Mouse (Mus musculus) kidney, postnatal 25 days (tissue): Measurements from ENCODE around the gene Itpr2.

Experiments
- DNase-seq, 2 experiments: peaks; one replicate each; pipeline ENCODE4 v3.0.0; 2021; ENCODE audit warnings: mixed read lengths in 2 of 2

The Itpr2 gene

GRCm38 (mm10) chr6:146501866-146502804 is at the start of gene Itpr2:
TSS of gene Itpr2 (minus strand) at chr6:146502223.
- peak; percentile 93 to 96 for DNase-seq

- no peak for DNase-seq
These were observed 49.3 kb upstream of the Itpr2 start for GRCm38 (mm10) chr6:146551326-146551725.

GRCm38 (mm10) chr6:146550421-146550820 is 48.4 kb upstream of the Itpr2 start:
- DNase-seq: no peak

DNA sequence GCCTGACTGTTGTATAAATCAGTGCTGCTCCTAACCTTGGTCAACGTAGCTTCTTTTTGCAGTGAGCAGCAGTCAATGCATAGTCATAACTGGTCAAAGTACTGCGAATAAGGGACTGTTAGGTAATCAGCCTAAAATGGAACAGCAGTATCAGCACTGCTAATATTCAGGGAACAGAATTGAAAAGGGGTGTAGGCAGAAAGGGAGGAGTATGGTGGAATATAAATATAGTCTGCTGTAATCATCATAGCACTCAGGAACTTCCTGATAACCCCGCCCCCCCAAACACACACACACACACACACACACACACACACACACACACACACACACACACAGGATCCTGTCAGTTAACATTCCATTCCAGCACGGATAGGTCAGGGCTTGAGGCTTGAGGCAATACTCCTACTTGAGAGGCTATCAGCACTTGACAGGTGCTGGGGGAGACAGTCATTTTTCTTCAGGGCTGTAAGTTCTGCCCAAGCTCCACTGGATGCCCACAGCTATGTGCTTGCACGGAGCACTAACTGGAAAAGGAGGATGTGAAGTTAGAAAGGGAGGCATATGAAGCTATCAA is 43.4 kb upstream of the Itpr2 start:
- DNase-seq: no peak

DNA sequence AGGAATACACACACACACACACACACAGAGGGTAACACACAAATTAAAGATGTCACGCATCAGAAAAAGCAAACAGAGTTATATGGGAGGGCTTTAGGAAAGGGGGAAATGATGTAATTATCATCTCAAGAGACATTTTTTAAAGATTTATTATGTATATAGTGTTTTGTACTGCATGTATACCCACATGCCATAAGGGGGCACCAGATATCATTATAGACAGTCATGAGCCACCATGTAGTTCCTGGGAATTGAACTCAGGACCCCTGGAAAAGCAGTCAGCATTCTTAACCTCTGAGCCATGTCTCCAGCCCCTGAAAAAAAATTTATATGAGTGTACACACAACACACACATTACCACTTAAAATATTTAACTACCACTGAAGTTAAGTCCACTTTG is 42.6 kb upstream of the Itpr2 start:
- no peak for DNase-seq

- no peak for DNase-seq
These were observed 38.4 kb upstream of the Itpr2 start for GRCm38 (mm10) chr6:146540386-146540785.

GRCm38 (mm10) chr6:146538661-146539060 is 36.6 kb upstream of the Itpr2 start:
- DNase-seq: no peak

GRCm38 (mm10) chr6:146538071-146538470 is 36.0 kb upstream of the Itpr2 start:
- no peak for DNase-seq

DNA sequence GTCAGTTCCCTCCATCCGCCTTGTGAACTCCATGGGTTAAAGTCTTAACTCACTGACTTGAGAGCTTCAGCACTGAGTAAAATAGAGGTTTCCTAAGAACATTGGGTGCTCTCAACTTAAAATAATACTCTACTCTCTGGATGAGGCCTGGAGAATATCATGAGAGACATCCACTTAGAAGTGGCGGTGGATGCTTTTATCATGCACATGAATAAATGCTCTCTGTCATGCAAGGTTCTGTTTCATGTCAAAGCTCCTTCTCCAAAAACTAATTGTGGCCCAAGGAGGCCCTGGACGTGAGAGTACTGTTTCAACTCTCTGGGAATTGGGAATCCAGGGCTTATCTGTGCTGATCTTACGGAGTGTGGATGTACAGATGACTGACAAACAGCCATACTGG is 35.1 kb upstream of the Itpr2 start:
- DNase-seq: no peak

GRCm38 (mm10) chr6:146535501-146535900 is 33.5 kb upstream of the Itpr2 start:
- DNase-seq: no peak

- no peak for DNase-seq
These were observed 31.1 kb upstream of the Itpr2 start for GRCm38 (mm10) chr6:146533146-146533545.

- peak; percentile 36 to 70 for DNase-seq
These were observed 28.7 kb upstream of the Itpr2 start for GRCm38 (mm10) chr6:146530769-146531168.

- no peak for DNase-seq
These were observed 28.3 kb upstream of the Itpr2 start for GRCm38 (mm10) chr6:146530363-146530762.

DNA sequence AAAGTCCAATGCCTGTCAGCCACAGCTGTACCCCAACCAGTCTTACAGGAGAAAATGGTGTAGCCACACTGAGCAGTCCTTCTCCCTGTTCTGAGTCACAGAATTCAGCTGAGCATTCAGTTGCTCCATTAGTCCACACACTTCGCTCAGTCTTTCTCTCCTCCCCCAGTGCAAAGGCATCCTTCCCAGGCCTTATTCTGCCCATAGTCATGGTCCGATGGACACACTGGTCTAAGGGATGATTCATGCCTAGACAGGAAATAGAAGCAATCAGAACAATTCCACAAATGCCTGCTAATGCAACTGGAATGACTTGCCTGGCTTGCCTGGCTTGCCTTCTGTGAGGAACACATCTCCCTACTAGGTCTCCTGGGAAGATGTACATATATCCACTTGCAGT is 25.5 kb upstream of the Itpr2 start:
- DNase-seq: no peak

- DNase-seq: no peak
These were observed 23.5 kb upstream of the Itpr2 start for GRCm38 (mm10) chr6:146525500-146525899.

DNA sequence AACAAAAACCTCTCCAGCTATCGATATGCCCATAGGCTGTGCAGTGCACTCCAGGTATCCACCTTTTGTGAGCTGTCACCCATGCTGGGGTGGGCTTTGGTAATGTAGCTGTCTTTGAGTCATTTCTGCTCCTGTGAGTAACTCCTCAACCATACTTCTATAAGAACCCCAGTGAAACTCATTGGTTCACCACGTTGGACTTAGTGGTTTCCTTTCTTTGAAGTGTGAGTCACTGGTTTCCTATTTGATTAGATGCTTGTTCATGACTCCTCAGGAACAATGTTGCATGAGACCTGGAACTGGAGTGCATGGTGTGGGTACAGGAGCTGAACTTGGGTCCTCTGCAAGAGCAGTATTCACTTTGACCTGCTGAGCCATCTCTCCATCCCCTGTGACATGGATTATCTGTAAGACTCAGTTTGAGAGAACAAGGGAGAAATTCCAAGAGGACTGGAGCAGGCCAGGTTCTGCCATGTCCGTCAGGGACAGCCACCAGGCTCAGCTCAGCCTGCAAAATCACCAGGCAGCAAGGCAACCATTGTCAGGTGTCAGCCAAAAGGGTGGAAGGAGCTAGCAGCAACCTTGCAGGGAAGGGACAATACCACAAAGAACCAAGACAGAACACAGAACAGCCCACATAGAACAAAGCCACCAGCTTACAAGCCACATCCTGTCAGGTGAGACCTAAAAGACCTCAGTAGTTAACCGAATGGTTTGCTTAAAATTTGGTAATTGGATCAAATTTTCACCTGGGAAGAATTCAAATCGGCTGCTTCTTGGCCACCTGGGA is 19.6 kb upstream of the Itpr2 start:
- no peak for DNase-seq

DNA sequence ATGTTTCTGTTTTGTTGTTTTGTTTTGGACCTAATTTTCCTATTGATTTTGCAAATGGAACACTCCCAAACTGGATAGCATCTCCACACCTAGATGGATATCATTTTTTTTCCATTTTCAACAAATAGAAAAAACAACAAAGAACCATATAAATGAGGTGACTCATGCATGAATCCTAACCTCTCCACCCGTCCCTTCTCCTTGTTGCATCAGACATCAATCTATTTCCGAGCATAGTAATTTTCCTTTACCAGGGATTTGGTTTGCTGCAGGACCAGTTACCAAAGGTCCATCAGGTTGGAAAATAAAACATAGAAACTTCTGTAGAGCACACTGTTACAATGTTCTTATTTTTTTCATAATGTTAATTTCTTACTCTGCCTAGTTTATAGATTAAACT is 17.0 kb upstream of the Itpr2 start:
- no peak for DNase-seq

- DNase-seq: no peak
These were observed 13.9 kb upstream of the Itpr2 start for GRCm38 (mm10) chr6:146515936-146516335.

GRCm38 (mm10) chr6:146514531-146514948 is 12.5 kb upstream of the Itpr2 start:
- DNase-seq: no peak

DNA sequence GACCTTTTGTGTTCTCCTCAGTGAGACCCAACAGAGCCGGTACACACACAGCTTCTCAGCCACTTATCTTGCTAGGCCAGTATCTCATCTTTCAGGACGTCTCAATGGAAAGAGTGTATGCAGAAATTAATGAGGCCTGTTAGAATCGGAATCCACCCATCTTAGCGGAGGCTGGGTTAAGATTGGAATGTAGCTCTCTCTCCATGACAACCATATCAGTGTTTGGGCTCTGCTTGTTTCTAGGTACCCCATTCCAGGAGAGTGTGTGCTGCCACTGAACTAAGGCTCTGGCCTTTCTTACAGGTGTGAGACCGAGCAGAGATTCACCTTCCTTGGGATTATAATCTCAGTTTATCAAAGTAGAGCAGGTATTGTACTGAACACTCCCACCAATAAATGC is 11.9 kb upstream of the Itpr2 start:
- no peak for DNase-seq

DNA sequence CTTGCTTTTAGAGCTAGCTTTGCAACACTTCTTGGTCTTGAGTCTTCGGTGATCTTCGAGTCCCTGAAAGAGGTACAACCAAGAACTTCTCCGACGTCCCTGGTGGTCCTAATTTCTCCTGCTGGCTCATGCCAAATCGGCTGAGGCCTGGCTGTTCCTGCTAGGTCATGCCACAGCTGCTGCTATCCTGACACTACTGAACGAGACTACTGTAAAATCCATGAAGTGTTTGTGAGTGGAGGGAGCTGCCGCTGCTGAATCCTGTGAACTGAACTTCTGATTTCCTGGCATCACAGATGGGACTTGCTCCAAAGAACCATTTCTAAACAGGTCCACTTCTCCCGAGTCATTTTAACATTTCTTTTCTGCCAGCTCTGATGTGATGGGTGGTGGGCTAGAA is 11.4 kb upstream of the Itpr2 start:
- DNase-seq: no peak

DNA sequence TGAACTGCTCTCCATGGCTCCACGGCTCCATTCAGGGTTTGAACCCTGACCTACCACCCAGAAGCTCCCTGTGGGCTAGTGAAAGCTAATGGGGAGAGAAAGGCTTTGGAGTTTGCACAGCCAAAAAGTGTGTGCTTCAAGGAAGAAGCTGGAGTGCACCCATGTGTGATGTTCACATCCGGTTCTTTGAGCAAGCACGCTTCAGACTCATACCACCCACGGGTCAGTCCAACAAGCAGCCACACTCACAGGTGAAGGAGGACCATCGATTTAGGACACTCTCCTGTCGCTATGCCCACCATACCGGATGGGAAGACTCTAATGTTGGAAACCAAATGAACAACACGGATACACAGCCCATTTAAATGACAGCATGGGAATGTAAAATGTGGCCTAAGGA is 9.5 kb upstream of the Itpr2 start:
- no peak for DNase-seq

GRCm38 (mm10) chr6:146509891-146510290 is 7.9 kb upstream of the Itpr2 start:
- DNase-seq: no peak

DNA sequence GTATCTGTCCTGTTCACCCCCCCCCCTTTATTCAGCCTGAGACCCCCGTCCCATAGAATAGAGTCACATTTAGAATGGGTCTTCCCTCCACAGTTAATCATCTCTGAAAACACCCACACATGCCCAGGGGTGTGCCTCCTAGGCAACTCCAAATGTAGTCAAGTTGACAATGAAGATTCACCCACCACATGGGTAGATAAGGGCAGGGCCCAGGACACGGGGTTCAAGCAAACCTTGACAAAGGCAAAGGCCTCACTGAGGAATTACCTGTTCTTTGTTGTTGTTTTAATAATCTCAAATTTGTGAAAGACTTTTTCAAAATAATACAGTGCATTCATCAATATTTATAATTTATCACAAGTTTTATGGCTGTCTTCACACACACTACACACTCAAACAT is 2.4 kb upstream of the Itpr2 start:
- no peak for DNase-seq
